Mouse (Mus musculus) megakaryocyte, embryonic 14.5 days (primary cell): Measurements from ENCODE around the gene Igfbp4. TPM values are rescaled to one million over a fixed set of nuclear protein-coding genes. Genes with fewer than 3 reads are reported as not detected.

Source experiments
- H3K27me3 ChIP-seq: replicated peaks from 2 replicates; pipeline ENCODE3; 2012; ENCODE audit warnings: inconsistent platforms
- H3K36me3 ChIP-seq: replicated peaks from 2 replicates; pipeline ENCODE3; 2012; ENCODE audit warnings: low read length, inconsistent platforms, mixed read lengths
- H3K4me1 ChIP-seq: 2 replicates; pipeline ENCODE4 v1.6.1; 2012; ENCODE audit warnings: inconsistent platforms
- H3K4me3 ChIP-seq: replicated peaks from 2 replicates; pipeline ENCODE3; 2012; ENCODE audit warnings: moderate library complexity, mild to moderate bottlenecking, inconsistent platforms
- H3K9me3 ChIP-seq: 2 replicates; pipeline ENCODE4 v1.6.1; 2012; ENCODE audit warnings: inconsistent platforms
- FLI1 ChIP-seq: IDR thresholded peaks from 2 replicates; pipeline ENCODE4 v1.6.1; 2012; ENCODE audit warnings: low read length, inconsistent platforms, mixed read lengths
- GATA1 ChIP-seq: IDR thresholded peaks from 3 replicates; pipeline ENCODE4 v1.6.1; 2012; ENCODE audit warnings: mixed read lengths, low read length, inconsistent platforms, borderline replicate concordance
- polyA plus RNA-seq: library from polyadenylated mRNA; stranded (reverse); fragments of >175 nt; gene quantifications from 2 replicates; pipeline ENCODE4 v1.2.3, GENCODE M21; 2012; ENCODE audit warnings: low replicate concordance; ENCODE audit not compliant: insufficient read depth

The Igfbp4 gene
- polyA plus RNA-seq, 1 experiment: 111 TPM

GRCm38 (mm10) chr11:99102575-99103270 lies 61.7 kb downstream of the Igfbp4 start:
- TF ChIP-seq GATA1 (no peak), FLI1 (no peak)
- Histone ChIP-seq H3K9me3 (no peaks in the 10 kb centered on the region), H3K27me3 (peaks cover 80% of the 10 kb centered on the region), H3K4me3 (no peak overlapping the region), H3K4me1 (peaks cover 14% of the 10 kb centered on the region), H3K36me3 (no peaks in the 10 kb centered on the region)

Other genes starting within 250 kb of the Igfbp4 start
- 30.0 and 46.8 TPM in 2 replicates for gene Msl1, start 245.7 kb upstream of the Igfbp4 start, polyA plus RNA-seq
- gene Casc3, start 236.3 kb upstream of the Igfbp4 start, polyA plus RNA-seq: 10.6 and 13.2 TPM in 2 replicates
- 0.29 TPM in 1 of 2 replicates, not detected in the other for gene Rapgefl1, start 204.5 kb upstream of the Igfbp4 start, polyA plus RNA-seq
- gene Wipf2, start 177.6 kb upstream of the Igfbp4 start, polyA plus RNA-seq: 7.3 and 10.6 TPM in 2 replicates
- 0.44 TPM in 1 of 2 replicates, not detected in the other for gene Cdc6, start 133.4 kb upstream of the Igfbp4 start, polyA plus RNA-seq
- 11.8 and 25.3 TPM in 2 replicates for gene Rara, start 113.4 kb upstream of the Igfbp4 start, polyA plus RNA-seq
- gene Gjd3, start 58.2 kb upstream of the Igfbp4 start, polyA plus RNA-seq: not detected in 2 replicates
- gene Top2a, start 17.1 kb upstream of the Igfbp4 start, polyA plus RNA-seq: 6.9 and 12.1 TPM in 2 replicates
- gene Tns4, start 48.1 kb downstream of the Igfbp4 start, polyA plus RNA-seq: 0.93 TPM in 1 of 2 replicates, not detected in the other
- not detected in 2 replicates for gene Ccr7, start 113.8 kb downstream of the Igfbp4 start, polyA plus RNA-seq
- gene Smarce1, start 189.8 kb downstream of the Igfbp4 start, polyA plus RNA-seq: 24.2 and 370 TPM in 2 replicates
- not detected in 2 replicates for gene Krt222, start 202.8 kb downstream of the Igfbp4 start, polyA plus RNA-seq
- not detected in 2 replicates for gene Krt24, start 244.0 kb downstream of the Igfbp4 start, polyA plus RNA-seq